In the genomic region with DNA sequence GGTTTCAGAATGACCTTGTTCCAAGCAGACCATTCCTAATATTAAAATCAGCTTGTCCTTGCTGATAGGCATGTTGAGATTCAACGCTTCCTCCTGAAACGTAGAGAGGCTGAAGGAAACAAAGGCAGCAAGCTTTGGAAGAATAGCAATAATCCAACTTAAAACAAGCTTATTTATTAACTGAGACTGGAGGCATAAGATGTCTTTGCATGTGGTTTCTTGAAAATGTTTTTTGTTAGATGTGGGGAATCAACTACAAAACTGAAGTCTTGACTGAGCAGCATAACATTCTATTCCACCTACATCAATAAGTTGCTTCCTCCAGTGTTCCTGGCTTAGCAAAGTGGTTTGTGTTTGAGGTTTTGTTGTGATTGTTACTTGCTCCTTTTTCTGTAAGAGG, we compare ENCODE assay signal across 41 mouse cellular contexts. TPM values are rescaled to one million over a fixed set of nuclear protein-coding genes. Genes with fewer than 3 reads are reported as not detected.
"Had no signal": no experiment of that assay in that cellular context is flagged by ENCODE, and none has a peak within 500 bp of the region (broad histone marks: within the 10 kb centered on the region; RNA-seq: fewer than 3 reads in every experiment).

TSS of gene Ovch2 (minus strand) at position 101 of the 400 bp plus-strand sequence.

- H3K9ac ChIP-seq: forebrain, postnatal 0 days; heart, embryonic 12.5 days; hindbrain, embryonic 12.5 days; hindbrain, embryonic 14.5 days; kidney, embryonic 15.5 days; limb, embryonic 12.5 days had no signal

- H3K27ac ChIP-seq: heart, embryonic 10.5 days; hindbrain, embryonic 10.5 days; hindbrain, embryonic 12.5 days; hindbrain, embryonic 14.5 days; kidney, embryonic 15.5 days; kidney, postnatal 0 days had no signal

- H3K36me3 ChIP-seq: heart, embryonic 10.5 days; heart, embryonic 12.5 days; hindbrain, embryonic 10.5 days; hindbrain, embryonic 12.5 days; kidney, embryonic 15.5 days; limb, embryonic 12.5 days had no signal

- H3K4me3 ChIP-seq: heart, embryonic 10.5 days; heart, embryonic 12.5 days; hindbrain, embryonic 10.5 days; hindbrain, embryonic 12.5 days; kidney, embryonic 15.5 days; limb, embryonic 12.5 days had no signal

- ATAC-seq: forebrain, postnatal 0 days; hindbrain, embryonic 16.5 days; inflammation-experienced regulatory T-cells, adult 6 months; intestine, embryonic 16.5 days had no signal

- H3K9me3 ChIP-seq: heart, embryonic 10.5 days; hindbrain, embryonic 10.5 days; hindbrain, embryonic 12.5 days; kidney, embryonic 15.5 days had no signal

- H3K4me1 ChIP-seq: heart, embryonic 10.5 days; heart, embryonic 12.5 days; hindbrain, embryonic 10.5 days; hindbrain, embryonic 12.5 days; kidney, embryonic 15.5 days; limb, embryonic 12.5 days had no signal

- H3K4me2 ChIP-seq: heart, embryonic 12.5 days; hindbrain, embryonic 12.5 days; hindbrain, embryonic 14.5 days; kidney, embryonic 15.5 days; limb, embryonic 12.5 days; liver, embryonic 11.5 days had no signal

- H3K27me3 ChIP-seq: heart, embryonic 12.5 days; hindbrain, embryonic 12.5 days; kidney, embryonic 15.5 days; limb, embryonic 12.5 days had no signal

- DNase-seq: forebrain, postnatal 0 days; gastrocnemius, postnatal 14 days; gastrocnemius, postnatal 36 days; heart, adult 18-20 months; heart, postnatal 10 days; heart, postnatal 4 days; kidney, adult 11 months; kidney, adult 2 months; kidney, adult 9 months; kidney, postnatal 14 days; kidney, postnatal 36 days; layer of hippocampus, adult 9-11 months; layer of hippocampus, postnatal 36 days; liver had no signal

RNA-seq across cellular contexts. Expression of gene Ovch2, which starts in this region (rescaled TPM):
- total RNA-seq: forebrain, postnatal 0 days; gastrocnemius, adult 18-20 months; gastrocnemius, adult 8-10 months; gastrocnemius, postnatal 14 days; gastrocnemius, postnatal 36 days; granulocyte monocyte progenitor cell, adult 5-6 weeks; heart, adult 18-20 months; heart, adult 8-10 months; heart, postnatal 10 days; heart, postnatal 25 days; heart, postnatal 4 days; layer of hippocampus, adult 18-20 months; layer of hippocampus, adult 8-10 months; layer of hippocampus, postnatal 14 days; layer of hippocampus, postnatal 36 days; left cerebral cortex, adult 18-20 months; left cerebral cortex, adult 8-10 months; left cerebral cortex, postnatal 10 days; left cerebral cortex, postnatal 36 days had no signal
- polyA plus RNA-seq: forebrain, postnatal 0 days; heart, embryonic 10.5 days; heart, embryonic 12.5 days; heart, embryonic 14.5 days; heart, embryonic 16.5 days; hindbrain, embryonic 10.5 days; hindbrain, embryonic 12.5 days; hindbrain, embryonic 14.5 days; hindbrain, embryonic 16.5 days; inflammation-experienced regulatory T-cells, adult 6 months; intestine, embryonic 16.5 days; kidney, adult 2 months; kidney, embryonic 15.5 days; kidney, postnatal 0 days; large intestine, adult 2 months; limb, embryonic 12.5 days; liver, embryonic 11.5 days had no signal
